Mouse (Mus musculus): ENCODE data around the gene Nos1. TPM values are rescaled to one million over a fixed set of nuclear protein-coding genes. Genes with fewer than 3 reads are reported as not detected.

Gene Nos1
- total and polyA plus RNA-seq, 2 experiments from 2014 or later, result 0.05 to 0.53 TPM

DNA sequence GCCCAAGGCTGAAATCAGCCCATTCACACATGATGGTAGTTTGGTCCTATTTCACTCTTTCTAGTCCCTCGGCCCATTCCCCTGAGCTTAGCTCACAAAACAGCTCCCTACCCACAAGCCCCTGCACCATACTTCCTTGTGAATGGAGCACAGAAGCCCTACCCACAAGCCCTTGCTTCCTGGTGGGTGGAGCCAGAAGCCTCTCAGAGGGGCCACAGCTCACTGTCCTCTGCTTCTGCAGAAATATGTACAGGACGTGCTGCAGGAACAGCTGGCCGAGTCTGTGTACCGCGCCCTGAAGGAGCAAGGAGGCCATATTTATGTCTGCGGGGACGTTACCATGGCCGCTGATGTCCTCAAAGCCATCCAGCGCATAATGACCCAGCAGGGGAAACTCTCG lies 168.6 kb downstream of the Nos1 start:
- 84% methylated on average over 10 of the region's 10 CpGs for WGBS
- Histone ChIP-seq H3K4me1 (ENCODE audit: control insufficient read depth, insufficient read depth) (no peaks in the 10 kb centered on the region), H3K9ac (replicated peaks; ENCODE audit: low read depth, low read length) (no peak overlapping the region), H3K4me3 (ENCODE audit: low read depth, low read length) (no peak overlapping the region), H3K36me3 (replicated peaks; ENCODE audit: control insufficient read depth, insufficient read depth, low read length) (no peaks in the 10 kb centered on the region), H3K27ac (ENCODE audit: low read depth) (no peak overlapping the region), H3K4me2 (ENCODE audit: low read depth, low read length) (no peak overlapping the region), H3K9me3 (replicated peaks; ENCODE audit: control insufficient read depth, low read length) (no peaks in the 10 kb centered on the region), H3K27me3 (ENCODE audit: control insufficient read depth, insufficient read depth, low read length) (no peaks in the 10 kb centered on the region)
- ATAC-seq (ENCODE audit: insufficient read depth, low read depth) (no peak), DNase-seq (ENCODE audit: low spot score) (no peak)
- TF ChIP-seq CTCF (IDR thresholded peaks at IDR 0.05; ENCODE audit: low read depth), result no peak
- no peak for TF ChIP-seq EP300 (IDR thresholded peaks at IDR 0.05; ENCODE audit: low read depth)

DNA sequence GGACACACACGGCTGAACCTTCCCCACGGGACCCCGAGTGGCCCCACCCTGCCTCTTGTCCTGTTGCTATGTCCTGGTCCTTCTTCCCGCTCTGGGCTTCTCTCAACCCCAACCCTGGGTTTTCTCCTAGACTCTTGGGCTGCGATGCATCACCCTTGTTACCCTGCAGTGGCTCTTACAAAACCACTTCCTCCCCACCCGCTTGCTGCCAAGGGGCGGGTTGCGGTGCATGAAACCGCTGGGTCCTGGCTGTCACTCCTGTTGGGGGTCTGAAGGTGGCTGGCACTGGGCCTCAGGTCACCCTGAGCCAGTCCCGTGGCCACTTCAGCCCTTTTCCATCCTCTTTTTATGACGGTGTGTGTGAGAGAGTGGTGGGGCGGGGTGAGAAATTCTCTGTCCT lies 173.1 kb downstream of the Nos1 start:
- no peak overlapping the region for H3K4me2 ChIP-seq (ENCODE audit: low read depth, low read length)
- TF ChIP-seq EP300 (IDR thresholded peaks at IDR 0.05; ENCODE audit: low read depth) (no peak), CTCF (IDR thresholded peaks at IDR 0.05; ENCODE audit: low read depth) (no peak)
- H3K9me3 ChIP-seq (replicated peaks; ENCODE audit: control insufficient read depth, low read length), result no peaks in the 10 kb centered on the region
- no peak overlapping the region for H3K4me3 ChIP-seq (ENCODE audit: low read depth, low read length)
- H3K36me3 ChIP-seq (replicated peaks; ENCODE audit: control insufficient read depth, insufficient read depth, low read length), result no peaks in the 10 kb centered on the region
- H3K4me1 ChIP-seq (ENCODE audit: control insufficient read depth, insufficient read depth), result no peaks in the 10 kb centered on the region
- H3K27me3 ChIP-seq (ENCODE audit: control insufficient read depth, insufficient read depth, low read length), result no peaks in the 10 kb centered on the region
- ATAC-seq (ENCODE audit: insufficient read depth, low read depth), result no peak
- WGBS, result 79% methylated on average over 12 of the region's 12 CpGs
- H3K9ac ChIP-seq (replicated peaks; ENCODE audit: low read depth, low read length), result no peak overlapping the region
- no peak for DNase-seq (ENCODE audit: low spot score)
- H3K27ac ChIP-seq (ENCODE audit: low read depth), result no peak overlapping the region

DNA sequence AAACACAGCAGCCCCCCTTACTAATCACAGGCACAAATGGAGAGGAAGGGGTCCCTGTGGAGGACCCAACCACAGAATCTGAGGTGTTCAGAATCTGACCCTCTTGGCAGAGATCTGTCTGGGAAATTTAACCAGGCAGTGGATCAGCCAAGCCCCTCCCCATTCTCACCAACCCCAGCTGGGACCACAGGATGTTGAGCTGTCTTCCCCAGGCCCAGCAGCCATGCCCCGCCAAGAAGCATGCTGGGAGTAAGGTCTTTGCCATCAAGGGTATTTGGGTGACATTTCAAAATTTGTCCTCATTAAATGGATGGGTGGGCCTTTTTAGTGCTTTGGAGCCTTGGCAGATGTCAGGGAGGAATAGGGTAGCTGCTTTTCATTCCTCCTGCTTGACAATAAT lies 173.6 kb downstream of the Nos1 start:
- no peak for TF ChIP-seq CTCF (IDR thresholded peaks at IDR 0.05; ENCODE audit: low read depth)
- no peak for TF ChIP-seq EP300 (IDR thresholded peaks at IDR 0.05; ENCODE audit: low read depth)
- H3K4me2 ChIP-seq (ENCODE audit: low read depth, low read length), result no peak overlapping the region
- no peak for DNase-seq (ENCODE audit: low spot score)
- H3K4me1 ChIP-seq (ENCODE audit: control insufficient read depth, insufficient read depth), result no peaks in the 10 kb centered on the region
- no peaks in the 10 kb centered on the region for H3K36me3 ChIP-seq (replicated peaks; ENCODE audit: control insufficient read depth, insufficient read depth, low read length)
- H3K4me3 ChIP-seq (ENCODE audit: low read depth, low read length), result no peak overlapping the region
- no peaks in the 10 kb centered on the region for H3K9me3 ChIP-seq (replicated peaks; ENCODE audit: control insufficient read depth, low read length)
- WGBS, result 72% methylated on average over 1 of the region's 1 CpGs
- no peaks in the 10 kb centered on the region for H3K27me3 ChIP-seq (ENCODE audit: control insufficient read depth, insufficient read depth, low read length)
- ATAC-seq (ENCODE audit: insufficient read depth, low read depth), result no peak
- no peak overlapping the region for H3K27ac ChIP-seq (ENCODE audit: low read depth)
- H3K9ac ChIP-seq (replicated peaks; ENCODE audit: low read depth, low read length), result no peak overlapping the region

- WGBS, result 22% methylated on average over 10 of the region's 10 CpGs
- no peak for DNase-seq (ENCODE audit: low spot score)
- H3K4me1 ChIP-seq (ENCODE audit: control insufficient read depth, insufficient read depth), result no peaks in the 10 kb centered on the region
These were observed 175.0 kb downstream of the Nos1 start for GRCm38 (mm10) chr5:117955675-117956420.

DNA sequence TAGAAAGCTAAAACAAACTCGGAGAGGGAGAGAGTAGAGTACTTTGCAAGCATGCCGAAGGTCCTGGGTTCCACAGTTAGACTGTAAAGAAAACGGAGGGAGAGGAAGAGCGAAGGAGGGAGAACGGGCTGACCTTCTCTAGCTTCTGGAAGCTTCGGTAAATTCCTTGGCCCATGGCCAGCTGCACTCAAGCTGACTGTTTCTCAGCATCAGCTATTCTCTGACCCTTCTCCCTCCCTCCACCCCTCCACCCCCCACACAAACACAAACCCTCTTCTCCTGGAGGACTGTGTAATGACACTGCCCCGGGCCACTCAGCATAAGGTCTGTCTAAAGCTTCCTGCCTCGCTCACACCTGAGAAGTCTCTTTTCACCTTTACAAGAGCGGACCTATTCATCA lies 183.9 kb downstream of the Nos1 start:
- Histone ChIP-seq H3K27ac (ENCODE audit: low read depth) (no peak overlapping the region), H3K4me3 (ENCODE audit: low read depth, low read length) (no peak overlapping the region), H3K9ac (replicated peaks; ENCODE audit: low read depth, low read length) (no peak overlapping the region), H3K9me3 (replicated peaks; ENCODE audit: control insufficient read depth, low read length) (no peaks in the 10 kb centered on the region), H3K27me3 (ENCODE audit: control insufficient read depth, insufficient read depth, low read length) (no peaks in the 10 kb centered on the region), H3K4me1 (ENCODE audit: control insufficient read depth, insufficient read depth) (no peaks in the 10 kb centered on the region; the same call in 1 of the 2 replicates), H3K4me2 (ENCODE audit: low read depth, low read length) (peak overlapping the region; percentile 15; the same call in 1 of the 2 replicates), H3K36me3 (replicated peaks; ENCODE audit: control insufficient read depth, insufficient read depth, low read length) (no peaks in the 10 kb centered on the region)
- WGBS, result 21% methylated on average over 9 of the region's 9 CpGs
- DNase-seq (ENCODE audit: low spot score), result peak; percentile 8
- ATAC-seq (ENCODE audit: insufficient read depth, low read depth), result no peak
- TF ChIP-seq EP300 (IDR thresholded peaks at IDR 0.05; ENCODE audit: low read depth) (no peak), CTCF (IDR thresholded peaks at IDR 0.05; ENCODE audit: low read depth) (no peak)

More at GRCm38 (mm10) chr5:117955675-117956420, 175.0 kb downstream of the Nos1 start:
- H3K4me2 ChIP-seq (ENCODE audit: low read depth, low read length), result no peak overlapping the region
- no peaks in the 10 kb centered on the region for H3K36me3 ChIP-seq (replicated peaks; ENCODE audit: control insufficient read depth, insufficient read depth, low read length)
- no peak overlapping the region for H3K9ac ChIP-seq (replicated peaks; ENCODE audit: low read depth, low read length)
- no peaks in the 10 kb centered on the region for H3K27me3 ChIP-seq (ENCODE audit: control insufficient read depth, insufficient read depth, low read length)
- no peak for ATAC-seq (ENCODE audit: insufficient read depth, low read depth)
- H3K4me3 ChIP-seq (ENCODE audit: low read depth, low read length), result no peak overlapping the region
- H3K9me3 ChIP-seq (replicated peaks; ENCODE audit: control insufficient read depth, low read length), result no peaks in the 10 kb centered on the region
- TF ChIP-seq EP300 (IDR thresholded peaks at IDR 0.05; ENCODE audit: low read depth), result no peak
- peak; percentile 61 for TF ChIP-seq CTCF (IDR thresholded peaks at IDR 0.05; ENCODE audit: low read depth)
- H3K27ac ChIP-seq (ENCODE audit: low read depth), result no peak overlapping the region

DNA sequence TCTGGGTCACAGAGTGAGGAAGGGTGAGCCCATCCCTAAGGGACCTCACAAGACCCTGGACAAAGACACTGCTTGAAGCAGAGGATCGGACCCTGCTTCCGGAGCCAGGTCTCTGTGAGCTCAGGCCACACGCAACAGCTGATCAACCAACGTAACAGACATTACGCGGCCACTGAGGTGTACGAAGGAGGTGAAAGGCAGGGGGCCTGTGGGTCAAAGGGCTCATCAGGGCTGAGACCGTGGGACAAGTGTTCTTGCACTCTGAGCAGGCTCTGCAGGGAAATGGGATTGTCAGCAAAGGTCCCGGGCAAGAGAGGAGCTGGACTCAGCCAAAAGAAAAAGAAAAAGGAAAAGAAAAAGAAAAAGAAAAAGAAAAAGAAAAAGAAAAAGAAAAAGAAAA lies 186.1 kb downstream of the Nos1 start:
- Histone ChIP-seq H3K4me2 (ENCODE audit: low read depth, low read length) (no peak overlapping the region), H3K9me3 (replicated peaks; ENCODE audit: control insufficient read depth, low read length) (no peaks in the 10 kb centered on the region), H3K4me3 (ENCODE audit: low read depth, low read length) (no peak overlapping the region), H3K9ac (replicated peaks; ENCODE audit: low read depth, low read length) (no peak overlapping the region), H3K4me1 (ENCODE audit: control insufficient read depth, insufficient read depth) (no peaks in the 10 kb centered on the region; the same call in 1 of the 2 replicates), H3K27me3 (ENCODE audit: control insufficient read depth, insufficient read depth, low read length) (no peaks in the 10 kb centered on the region), H3K27ac (ENCODE audit: low read depth) (no peak overlapping the region), H3K36me3 (replicated peaks; ENCODE audit: control insufficient read depth, insufficient read depth, low read length) (no peaks in the 10 kb centered on the region)
- TF ChIP-seq EP300 (IDR thresholded peaks at IDR 0.05; ENCODE audit: low read depth) (no peak), CTCF (IDR thresholded peaks at IDR 0.05; ENCODE audit: low read depth) (no peak)
- 78% methylated on average over 9 of the region's 9 CpGs for WGBS
- DNase-seq (ENCODE audit: low spot score) (no peak), ATAC-seq (ENCODE audit: insufficient read depth, low read depth) (no peak)

Measured in heart, postnatal 0 days (tissue).